Mouse (Mus musculus): ENCODE measurements around the gene Gm17509.

Gm17509 gene

DNA sequence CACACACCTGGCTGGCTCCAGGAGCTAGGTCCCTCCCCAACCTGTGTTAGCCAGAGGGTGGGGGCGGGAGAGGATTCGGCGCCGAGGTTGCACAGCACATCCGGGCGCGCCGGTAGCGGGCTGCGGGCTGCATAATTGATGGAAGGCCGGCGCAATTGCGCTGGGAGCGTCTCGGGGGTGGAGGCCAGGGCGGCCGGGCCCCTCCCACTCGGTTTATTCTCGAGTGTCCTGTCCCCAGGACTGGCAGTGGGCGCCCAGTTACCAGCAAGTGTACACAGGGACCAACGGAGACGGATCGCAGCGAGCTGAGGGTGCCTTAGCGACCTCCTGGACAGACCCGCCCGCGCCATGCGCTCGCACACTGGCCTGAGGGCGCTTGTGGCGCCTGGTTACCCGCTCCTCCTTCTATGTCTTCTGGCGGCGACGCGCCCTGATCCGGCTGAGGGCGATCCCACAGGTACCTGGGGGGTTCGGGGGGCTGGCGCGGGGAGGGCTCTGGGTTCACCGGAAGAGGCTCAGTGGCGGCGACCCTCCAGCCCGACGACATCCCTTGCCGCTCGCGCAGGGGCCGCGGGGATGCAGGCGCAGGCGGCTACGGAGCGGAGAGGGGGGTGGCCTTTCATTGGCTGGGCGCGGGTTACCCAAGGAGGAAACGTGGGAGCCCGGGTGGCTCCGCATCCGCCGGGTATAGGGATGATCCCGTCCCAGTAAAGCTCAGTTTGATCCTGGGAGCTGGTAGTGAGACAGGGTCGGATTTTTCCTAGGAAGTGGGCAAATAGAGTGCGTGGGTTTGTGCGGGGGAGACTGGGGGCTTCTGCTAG is at the start of gene Gm17509:
Gene Gm17509, minus strand, starts transcription at position 575 of the 821 bp plus-strand sequence.
- DNase-seq, result peak; percentile 55

DNA sequence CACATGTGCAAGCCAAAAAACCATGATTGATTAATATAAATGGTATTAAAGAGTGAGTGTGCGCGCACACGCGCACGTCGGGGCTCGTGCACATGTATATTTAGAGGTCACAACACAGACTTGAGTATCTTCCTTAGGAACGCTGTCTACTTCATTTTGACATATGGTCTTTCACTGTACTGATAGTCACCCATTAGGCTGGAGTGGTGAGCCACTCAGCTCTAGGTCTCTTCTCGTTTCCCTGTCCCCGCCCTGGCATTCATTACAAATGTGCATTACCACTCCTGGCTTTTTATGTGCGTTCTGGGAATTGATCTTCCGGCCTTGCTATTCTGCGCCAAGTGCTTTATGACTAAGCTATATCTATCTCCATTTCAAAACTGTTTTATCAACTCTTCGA is 47.1 kb upstream of the Gm17509 start:
- DNase-seq, result no peak

DNA sequence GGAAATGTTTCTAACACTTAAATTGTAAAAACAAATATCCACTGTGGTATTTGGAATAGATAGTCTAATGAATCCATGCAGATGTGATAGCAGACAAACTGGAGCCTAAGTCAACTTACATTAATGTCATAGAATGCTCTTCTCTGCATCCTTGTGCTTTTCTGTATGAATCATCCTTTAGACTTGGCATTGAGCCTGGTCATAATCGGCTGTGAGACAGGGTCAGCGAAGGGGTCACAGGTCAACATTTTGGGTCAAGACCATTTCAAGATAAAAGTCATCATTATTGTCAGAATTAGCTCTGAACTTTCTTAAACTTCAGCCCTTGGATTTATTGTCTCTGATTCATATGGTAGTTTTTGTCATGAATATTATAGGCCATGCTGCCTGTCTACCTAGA is 45.3 kb upstream of the Gm17509 start:
- DNase-seq, result no peak

DNA sequence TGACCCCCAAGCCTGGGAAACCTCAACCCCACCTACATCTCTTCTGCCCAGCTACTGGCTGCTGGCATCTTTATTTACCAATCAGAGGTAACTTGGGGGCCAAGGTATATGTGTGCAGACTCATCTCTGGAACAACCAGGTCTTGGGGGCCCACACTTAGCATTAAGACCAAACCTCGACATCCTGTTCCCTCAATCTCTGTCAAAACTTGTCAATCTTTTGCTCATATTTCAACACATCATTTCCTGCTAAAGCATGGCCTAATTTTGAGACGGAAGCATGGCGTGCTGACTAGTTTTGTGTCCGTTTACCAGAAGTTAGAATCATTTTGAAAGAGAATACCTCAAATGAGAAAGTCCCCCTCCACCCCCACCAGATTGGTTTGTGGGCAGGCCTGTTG is 39.8 kb upstream of the Gm17509 start:
- no peak for DNase-seq

DNA sequence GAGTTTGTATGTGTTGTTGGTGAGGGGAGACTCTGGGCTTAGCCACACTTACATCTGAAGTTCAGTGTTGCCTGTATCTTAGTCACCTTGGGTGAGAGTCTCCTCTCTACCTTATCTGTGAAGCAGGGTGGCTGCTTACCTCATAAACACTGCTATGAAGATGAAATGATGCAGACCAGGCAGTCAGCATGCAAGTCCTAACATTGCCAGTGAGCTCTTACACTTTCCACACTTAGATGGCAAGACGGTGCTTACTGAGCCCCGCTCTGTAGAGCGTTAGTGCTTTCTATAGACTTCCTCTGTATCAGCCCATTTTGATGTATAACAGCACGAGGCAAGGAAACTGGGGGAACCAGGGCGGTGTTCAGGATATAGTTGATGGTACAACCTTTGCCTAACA is 21.7 kb upstream of the Gm17509 start:
- DNase-seq, result no peak

DNA sequence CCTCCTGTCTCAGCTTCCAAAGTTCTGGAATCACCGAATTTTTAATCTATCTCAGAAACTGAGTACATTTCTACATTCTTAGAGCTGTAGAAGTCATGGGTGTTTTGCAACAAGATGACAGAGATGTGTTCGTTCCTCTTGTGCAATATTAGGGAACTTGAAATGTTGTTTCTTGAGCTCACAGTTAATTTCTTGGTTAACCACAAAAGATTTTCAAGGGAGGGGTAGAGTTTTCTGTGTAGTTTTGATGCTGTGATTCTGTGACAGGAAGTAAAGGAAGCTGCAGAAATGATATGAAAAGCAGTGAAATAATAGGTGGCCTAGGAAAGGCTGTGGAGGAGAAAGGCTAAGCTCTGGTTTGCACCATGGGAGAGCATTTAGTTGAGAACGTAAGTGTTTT is 21.2 kb upstream of the Gm17509 start:
- DNase-seq, result no peak

DNA sequence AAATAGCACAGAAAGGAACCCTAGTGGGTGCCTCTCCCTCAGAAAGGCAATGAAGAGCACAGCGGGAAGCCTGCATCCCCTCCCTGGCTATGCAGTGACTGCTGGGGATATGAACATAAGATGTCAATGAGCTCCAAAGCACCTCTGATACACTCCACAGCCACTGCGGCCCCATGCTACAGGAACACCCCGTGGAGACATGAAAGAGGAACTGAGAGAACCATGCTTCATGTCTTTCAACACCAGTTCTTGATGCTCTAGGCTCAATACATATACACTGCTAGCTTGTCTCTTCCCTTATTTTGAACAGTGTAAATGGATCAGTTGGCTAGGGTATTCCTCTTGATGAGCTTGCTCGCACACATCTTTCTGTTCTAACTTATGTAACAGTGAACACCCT is 16.2 kb upstream of the Gm17509 start:
- DNase-seq, result no peak

DNA sequence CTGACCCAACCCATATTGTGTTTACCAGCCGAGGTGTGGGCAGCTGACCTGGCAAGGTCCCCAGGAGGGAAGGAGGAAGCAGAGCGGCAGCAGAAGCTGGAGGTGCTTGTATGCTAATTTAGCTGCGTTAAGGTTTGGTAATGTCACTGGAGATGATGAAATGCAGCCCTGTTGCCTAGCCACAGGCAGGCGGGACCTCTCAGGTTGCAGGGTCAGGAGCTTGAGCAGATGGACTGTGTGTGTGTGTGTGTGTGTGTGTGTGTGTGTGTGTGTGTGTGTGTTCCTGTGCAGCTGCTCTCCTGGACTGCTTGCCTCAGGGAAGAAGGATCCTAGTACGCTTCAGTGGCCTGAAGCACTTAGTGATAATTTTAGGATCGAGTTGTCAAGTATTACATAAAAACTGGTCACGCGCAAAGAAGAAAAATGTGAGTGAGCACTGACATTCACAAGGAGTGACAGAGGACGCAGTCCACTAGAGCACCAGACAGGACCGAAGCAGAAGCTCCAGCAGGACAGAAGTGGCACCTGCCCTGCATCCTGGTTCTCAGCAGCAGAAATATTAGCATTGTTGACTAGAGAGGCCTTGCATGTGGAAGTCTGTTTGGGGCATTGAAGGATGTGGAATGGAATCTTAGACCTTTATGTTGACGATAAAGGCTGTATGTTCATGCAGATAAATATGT is 14.8 kb upstream of the Gm17509 start:
- DNase-seq, result no peak

DNA sequence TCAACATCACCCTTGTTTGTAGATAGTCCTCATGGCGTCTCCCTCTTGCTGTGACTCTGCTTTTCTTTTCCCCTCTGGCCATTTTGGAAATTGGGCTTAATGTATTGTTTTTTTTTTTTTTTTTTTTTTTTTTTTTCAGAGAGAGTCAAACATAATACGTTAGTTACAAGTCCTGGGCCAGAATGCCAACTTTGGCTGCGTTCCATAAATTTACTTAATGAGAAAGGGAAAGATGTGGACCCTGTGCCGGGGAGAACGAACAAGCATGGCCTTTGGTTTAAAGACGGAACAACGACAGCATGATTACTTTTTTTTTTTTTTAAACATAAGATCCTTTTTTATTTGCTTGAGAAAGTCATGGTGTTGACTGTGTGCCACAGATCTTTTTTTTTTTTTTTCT is 13.6 kb upstream of the Gm17509 start:
- no peak for DNase-seq

DNA sequence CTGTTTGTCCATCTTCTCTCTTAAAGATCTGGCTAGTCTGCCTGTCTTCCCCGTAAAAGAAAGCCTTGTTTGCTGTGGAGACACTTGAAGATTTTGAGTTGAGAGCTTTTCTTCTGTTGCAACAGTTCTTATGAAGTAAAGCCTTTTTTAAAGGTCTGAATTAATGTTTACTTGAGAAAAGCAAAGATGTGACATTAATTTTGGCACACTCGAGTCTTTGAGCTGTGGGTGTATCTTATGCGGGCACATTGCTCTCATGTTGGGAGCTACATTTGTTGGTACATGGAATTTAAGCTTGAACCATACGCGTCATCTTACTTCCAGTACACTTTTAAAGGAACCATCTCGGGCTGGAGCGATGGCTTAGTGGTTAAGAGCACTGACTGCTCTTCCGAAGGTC is 12.9 kb upstream of the Gm17509 start:
- DNase-seq, result no peak

DNA sequence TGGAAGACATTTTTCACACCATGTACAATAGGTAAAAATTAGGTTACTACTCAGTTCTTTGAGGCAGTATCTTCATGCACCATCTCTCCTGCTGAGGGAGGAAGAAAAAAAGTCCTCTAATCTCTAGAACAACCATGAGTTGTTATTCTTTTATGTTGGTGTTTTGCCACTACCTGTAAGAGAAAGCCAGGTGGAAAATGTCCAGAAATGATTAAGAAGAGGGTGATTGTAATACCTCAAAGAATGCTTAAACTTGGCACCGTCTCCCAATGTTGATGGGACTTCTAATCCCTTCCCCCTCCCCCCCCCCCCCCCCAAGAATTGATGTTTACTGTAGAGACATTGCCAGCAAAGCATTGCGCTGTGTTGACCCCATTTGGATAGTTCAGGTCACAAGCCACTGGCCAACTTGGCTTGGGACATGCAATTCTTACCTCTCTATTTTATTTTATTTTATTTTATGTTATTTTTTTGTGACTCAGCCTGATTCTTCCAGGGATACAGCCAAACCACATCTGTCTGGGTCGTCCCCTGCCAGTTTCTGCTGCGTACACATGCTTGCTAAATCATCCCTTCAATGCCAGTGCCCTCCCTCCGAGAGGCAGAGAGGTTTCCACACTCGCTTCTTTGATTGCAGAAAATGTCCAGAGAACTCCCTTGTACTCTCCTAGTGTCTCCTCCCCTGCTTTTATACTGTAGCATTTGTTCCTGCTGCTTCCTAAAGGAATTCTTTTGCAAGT is 9.7 kb upstream of the Gm17509 start:
- no peak for DNase-seq

DNA sequence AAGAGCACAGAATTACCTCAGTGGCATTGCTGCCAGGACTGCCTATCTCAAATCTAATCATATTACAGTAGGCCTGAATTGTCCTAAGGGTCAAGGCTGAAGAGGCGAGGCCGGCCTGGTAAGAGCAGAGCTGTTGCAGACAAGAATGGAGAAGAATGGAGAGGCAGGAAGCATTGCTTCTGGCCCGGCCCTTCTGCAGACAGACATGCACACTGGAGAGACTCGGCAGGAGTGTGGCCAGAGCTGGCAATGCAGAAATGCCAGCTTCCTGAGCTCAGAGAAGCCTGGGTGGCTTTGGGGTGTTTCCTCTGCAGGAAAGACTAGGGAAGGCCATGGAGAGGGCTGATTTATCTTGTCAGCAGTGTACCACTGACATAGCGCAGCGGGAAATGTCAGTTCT is 4.7 kb upstream of the Gm17509 start:
- DNase-seq, result no peak

DNA sequence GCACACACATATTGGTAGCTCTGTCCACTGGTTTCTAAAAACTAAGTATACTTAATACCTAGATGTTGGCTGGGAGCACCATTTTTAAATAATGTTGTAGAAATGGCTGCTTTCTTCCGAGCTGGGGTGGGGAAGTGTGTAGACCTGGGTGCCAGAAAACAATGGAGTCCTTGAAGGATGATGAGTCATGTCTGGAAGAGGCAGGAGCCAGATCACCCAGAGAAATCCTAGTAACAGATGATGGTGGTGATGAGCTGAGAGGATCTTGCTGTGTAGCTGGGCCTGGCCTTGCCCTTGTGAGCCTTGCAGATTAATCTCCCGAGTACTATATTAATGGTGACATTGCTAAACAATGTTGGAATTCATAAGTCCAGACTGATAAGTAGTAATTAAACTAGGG is 4.0 kb upstream of the Gm17509 start:
- DNase-seq, result no peak

DNA sequence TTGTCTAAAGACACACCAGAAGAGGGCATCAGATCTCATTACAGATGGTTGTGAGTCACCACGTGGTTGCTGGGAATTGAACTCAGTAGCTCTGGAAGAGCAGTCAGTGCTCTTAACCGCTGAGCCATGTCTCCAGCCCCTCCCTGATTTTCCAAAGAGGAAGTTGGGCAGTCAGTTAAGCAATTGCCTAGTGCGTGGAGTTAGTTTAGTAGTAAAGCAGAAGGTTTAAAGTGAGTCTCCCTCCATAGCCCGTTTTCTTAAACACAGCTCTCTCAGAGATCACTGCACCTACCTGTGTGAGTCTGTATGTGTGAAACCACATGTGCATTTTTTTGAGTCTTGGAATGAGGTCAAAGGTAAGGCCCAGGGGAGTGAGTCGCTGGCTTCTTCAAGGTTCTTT is 2.2 kb upstream of the Gm17509 start:
- DNase-seq, result no peak

DNA sequence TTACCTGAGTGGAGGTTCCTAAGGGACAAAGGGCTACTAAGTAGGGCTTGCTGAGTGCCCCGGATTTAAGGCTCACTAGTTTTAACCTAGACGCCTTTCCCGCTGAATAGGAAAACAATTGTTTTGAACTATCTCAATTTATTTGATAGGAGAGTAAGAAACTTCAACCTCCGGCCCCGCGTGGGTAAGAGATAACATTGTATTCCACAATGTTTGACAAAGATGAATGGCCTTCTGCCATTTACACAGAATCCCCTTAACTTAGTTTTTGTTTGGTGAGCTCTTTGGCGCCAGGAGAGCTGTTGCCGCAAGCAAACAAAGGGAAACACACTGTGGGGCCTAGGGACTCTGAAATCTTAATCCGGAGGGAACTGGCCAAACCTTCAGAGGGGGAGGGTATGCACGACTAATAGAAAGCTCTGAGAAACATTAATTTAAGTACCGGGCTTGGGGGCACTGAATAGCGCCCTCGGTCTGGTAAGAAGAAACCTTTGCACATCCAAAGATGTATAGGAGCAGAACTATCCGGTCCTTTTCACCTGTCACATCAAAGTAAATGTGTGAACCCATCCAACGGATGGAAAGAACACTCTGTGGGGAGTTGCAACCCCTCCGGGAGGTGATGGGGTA is 889 bp downstream of the Gm17509 start:
- DNase-seq, result no peak

DNA sequence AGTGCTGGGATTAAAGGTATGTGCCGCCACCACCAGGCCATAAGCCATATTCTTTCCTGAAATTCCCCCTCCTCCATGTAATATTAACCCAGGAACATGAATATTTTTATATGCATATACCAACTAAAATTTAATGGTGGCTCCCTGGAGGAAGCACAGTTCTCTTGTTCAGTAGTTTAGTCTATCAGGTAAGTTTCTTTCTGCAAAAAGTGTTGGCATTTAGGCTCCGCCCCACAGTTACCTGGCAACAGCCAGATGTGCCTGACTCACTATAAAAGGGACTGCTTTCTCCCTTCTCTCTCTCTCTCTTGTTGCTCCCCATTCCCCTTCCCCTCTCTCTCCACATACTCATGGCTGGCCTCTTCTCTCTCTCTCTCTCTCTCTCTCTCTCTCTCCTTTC is 2.8 kb downstream of the Gm17509 start:
- DNase-seq, result no peak

DNA sequence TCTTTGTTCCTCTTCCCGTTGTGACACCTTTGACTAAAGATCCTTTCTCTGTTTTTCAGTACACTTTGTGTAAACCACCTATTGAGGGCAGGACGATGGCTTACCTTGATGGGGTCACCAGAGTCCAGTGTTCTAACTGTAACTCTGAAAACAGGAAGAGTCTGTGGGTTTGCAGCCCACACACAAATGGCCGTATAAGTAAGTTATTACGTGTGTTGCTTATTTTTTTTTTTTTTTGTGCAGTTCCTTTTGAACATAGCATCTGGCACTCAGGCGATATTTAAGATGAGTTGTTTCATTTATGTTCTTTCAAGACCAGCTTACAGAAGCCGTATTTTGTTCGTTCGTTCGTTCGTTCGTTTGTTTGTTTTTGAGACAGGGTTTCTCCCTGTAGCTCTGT is 3.3 kb downstream of the Gm17509 start:
- no peak for DNase-seq

DNA sequence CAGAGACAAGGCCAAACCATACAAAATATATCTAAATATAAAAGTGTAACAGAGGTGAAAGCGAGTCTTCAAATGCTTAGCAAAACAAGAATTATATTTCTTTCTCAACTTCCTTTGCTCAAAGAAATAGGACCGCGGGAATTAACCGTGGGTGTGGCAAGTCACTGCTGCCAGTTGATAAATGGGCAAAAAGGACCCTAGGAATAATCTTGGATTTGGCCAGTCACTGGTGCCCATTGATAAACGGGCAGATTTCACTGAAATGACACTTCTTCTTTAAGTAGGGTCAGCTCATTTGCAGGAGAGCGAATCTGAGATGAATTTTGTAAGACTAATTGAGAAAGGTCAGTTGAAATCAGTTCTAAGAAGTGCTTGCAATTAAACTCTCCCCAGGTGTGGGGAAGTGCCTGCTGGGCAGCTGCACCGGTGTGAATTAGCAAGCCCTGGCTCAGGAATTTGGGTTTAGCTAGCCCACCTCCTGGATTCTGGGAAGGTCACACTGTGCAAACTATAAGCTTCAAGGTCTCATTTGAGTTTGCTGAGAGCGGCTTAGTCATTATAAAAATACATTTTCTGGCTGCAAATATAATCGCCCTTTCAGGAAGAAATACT is 4.0 kb downstream of the Gm17509 start:
- DNase-seq, result no peak

DNA sequence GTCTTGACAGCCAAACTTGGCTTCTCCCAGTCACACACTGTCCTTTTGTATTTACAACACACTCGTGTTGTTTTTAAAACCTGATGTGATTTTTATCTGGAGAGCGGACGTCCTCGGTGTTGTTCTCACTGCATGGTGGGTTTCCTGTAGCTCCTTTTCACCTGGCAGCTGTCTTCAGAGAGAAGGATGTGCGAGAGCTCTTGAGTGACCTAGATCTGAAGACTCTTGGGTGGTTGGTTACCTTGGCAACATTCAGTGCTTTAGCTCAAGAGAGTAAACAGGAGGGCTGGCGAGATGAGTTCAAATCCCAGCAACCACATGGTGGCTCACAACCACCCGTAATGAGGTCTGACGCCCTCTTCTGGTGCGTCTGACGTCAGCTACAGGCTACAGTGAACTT is 4.7 kb downstream of the Gm17509 start:
- no peak for DNase-seq

DNA sequence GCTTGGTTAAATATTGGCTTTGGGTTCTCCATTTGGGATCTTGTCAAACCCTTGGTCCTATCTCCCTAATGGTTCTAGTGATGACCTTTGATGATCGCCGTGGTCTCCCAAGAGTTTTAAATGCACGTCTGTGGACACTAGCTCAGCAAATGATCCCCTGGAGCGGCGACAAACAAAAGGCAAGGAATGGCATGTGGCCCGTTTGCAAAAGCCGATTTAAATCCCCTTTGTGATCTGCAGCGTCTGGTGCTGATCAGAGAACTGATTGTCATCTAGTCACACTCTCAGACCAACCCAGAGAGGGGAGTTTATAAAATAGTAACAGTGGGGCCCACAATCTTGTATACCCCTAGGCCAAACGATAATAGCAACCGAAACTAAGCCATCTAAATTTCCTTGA is 5.4 kb downstream of the Gm17509 start:
- no peak for DNase-seq

DNA sequence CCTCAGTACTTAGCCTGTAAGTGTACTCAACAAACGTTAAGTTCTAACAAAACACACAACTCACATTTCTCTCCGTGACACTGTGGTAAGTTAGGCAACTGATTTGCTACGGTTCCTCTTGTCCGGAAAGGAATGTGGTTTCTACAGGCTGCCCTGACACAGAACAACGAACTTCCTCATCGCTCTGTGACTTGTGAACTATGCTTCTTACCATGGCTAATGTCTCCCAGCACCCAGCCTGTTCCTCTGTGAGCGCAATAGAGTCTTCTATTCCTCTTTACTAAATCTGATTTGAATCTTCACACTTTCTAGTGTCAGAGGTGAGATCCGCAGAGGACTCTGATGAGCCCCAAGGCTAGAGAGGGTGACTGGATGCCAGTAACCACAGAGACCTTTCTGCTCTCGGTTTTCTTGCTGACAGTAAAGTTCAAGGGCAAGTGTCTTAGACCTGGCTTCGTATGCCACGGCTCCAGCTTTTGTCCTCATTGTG is 9.4 kb downstream of the Gm17509 start:
- DNase-seq, result no peak

DNA sequence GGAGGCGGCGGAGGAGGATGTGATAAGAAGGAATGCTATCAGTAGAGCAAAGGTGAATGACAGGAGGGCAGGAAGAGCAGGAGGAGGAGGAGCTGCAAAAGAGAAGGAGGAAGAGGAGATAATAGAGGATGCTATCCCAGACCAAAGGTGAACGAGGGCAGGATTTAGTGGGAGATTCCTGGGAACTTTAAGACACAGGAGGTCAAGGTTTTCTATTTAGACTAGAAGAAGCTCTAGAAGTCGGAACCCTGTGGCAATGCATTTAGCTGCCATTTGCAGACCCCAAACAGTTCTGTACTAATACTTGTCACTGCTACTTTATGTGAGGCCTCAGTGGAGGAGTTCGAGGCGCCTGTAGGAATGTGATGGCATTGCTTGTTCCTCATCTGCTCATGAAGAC is 12.6 kb downstream of the Gm17509 start, which contains the start of gene Emb:
Gene Emb, plus strand, starts transcription at position 301 of the 400 bp plus-strand sequence.
- DNase-seq, result no peak

DNA sequence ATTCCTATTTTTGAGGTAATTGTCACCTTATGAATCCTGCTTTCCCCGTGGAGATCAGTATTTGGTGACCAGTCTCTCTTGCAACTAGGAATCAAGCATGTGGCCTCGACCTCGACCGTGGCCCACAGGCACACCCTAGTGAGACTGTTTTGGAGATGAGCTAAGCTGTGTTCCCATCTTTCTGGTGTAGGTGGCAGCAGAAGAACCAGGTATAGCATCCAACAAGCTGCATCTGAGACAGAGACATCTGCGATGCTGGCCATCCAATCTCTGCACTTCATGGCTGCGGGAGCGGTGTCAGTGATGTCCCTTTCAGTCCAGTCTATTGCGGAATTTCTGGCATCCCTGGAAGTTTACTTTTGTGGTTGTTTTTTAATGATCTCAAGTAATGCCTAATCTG is 14.8 kb downstream of the Gm17509 start:
- no peak for DNase-seq
